Mouse (Mus musculus): ENCODE data around the gene Cyp4a29. TPM values are rescaled to one million over a fixed set of nuclear protein-coding genes. Genes with fewer than 3 reads are reported as not detected.

Gene Cyp4a29
- polyA plus RNA-seq (2017; shearing (Covaris generic)), result not detected

GRCm38 (mm10) chr4:115241784-115242183 is at the start of gene Cyp4a29:
Gene Cyp4a29 (plus strand): TSS chr4:115242084.

GRCm38 (mm10) chr4:115298746-115299145 is 56.9 kb downstream of the Cyp4a29 start, which contains the start of gene Cyp4a12a:
Gene Cyp4a12a (plus strand): TSS chr4:115299046.

Other genes starting within 250 kb of the Cyp4a29 start
- 1 to 10 TPM; 4.6 to 5.6 TPM for gene Stil, start 241.9 kb upstream of the Cyp4a29 start, polyA plus RNA-seq (2017; shearing (Covaris generic))
- under 1 TPM; 0.36 to 0.61 TPM for gene Tal1, start 185.7 kb upstream of the Cyp4a29 start, polyA plus RNA-seq (2017; shearing (Covaris generic))
- 10 to 100 TPM; 13.6 to 37.1 TPM for gene Pdzk1ip1, start 153.4 kb upstream of the Cyp4a29 start, polyA plus RNA-seq (2017; shearing (Covaris generic))
- gene Cyp4x1, start 107.8 kb upstream of the Cyp4a29 start, polyA plus RNA-seq (2017; shearing (Covaris generic)), result under 1 TPM in 1 of 2 experiments, not detected in 1; 0.41 TPM
- gene Cyp4a12a, start 57.0 kb downstream of the Cyp4a29 start, polyA plus RNA-seq (2017; shearing (Covaris generic)), result under 1 TPM in 1 of 2 experiments, not detected in 1; 0.18 TPM
- not detected for gene Cyp4a12b, start 169.5 kb downstream of the Cyp4a29 start, polyA plus RNA-seq (2017; shearing (Covaris generic))
- under 1 TPM in 1 of 2 experiments, not detected in 1; 0.29 TPM for gene Cyp4a30b, start 210.5 kb downstream of the Cyp4a29 start, polyA plus RNA-seq (2017; shearing (Covaris generic))

All from activated CD4-positive, CD25-positive, alpha-beta regulatory T cell (primary cell).